Mouse (Mus musculus) midbrain, embryonic 16.5 days (tissue): Measurements from ENCODE around the gene Syt17. TPM values are rescaled to one million over a fixed set of nuclear protein-coding genes. Genes with fewer than 3 reads are reported as not detected.
"Not testable (repeated sequence)": the region's sequence is repeated elsewhere in the genome, so short reads cannot be mapped to it uniquely, and the experiment has no call there.

ENCODE experiments used
- ATAC-seq: fragments of 200-750 bp; cut with Nextera tagmentation; 2 replicates; pipeline ENCODE4 v1.8.0; 2017; ENCODE audit warnings: moderate TSS enrichment
- H3K27ac ChIP-seq: fragments of 300-500 bp; sonication (generic); 2 replicates; pipeline ENCODE4 v1.5.1; 2014; ENCODE audit warnings: mild to moderate bottlenecking, low read length, mixed read lengths
- H3K27me3 ChIP-seq: fragments of 300-500 bp; sonication (generic); 2 replicates; pipeline ENCODE4 v1.6.1; 2014; ENCODE audit warnings: low read depth, low read length, mixed read lengths; ENCODE audit not compliant: control insufficient read depth, insufficient read depth
- H3K36me3 ChIP-seq: fragments of 300-500 bp; sonication (generic); 2 replicates; pipeline ENCODE4 v1.6.1; 2014; ENCODE audit warnings: mild to moderate bottlenecking, low read length, moderate library complexity, mixed read lengths; ENCODE audit not compliant: control insufficient read depth, insufficient read depth
- H3K4me1 ChIP-seq: fragments of 300-500 bp; sonication (generic); 2 replicates; pipeline ENCODE4 v1.6.1; 2014; ENCODE audit warnings: mild to moderate bottlenecking, low read length, mixed read lengths; ENCODE audit not compliant: control insufficient read depth, insufficient read depth
- H3K4me2 ChIP-seq: fragments of 300-500 bp; sonication (generic); 2 replicates; pipeline ENCODE4 v1.6.1; 2014; ENCODE audit warnings: mild to moderate bottlenecking, low read length, mixed read lengths
- H3K4me3 ChIP-seq: fragments of 300-500 bp; sonication (generic); 2 replicates; pipeline ENCODE4 v1.5.1; 2014; ENCODE audit warnings: low read depth, mild to moderate bottlenecking, low read length, moderate library complexity, mixed read lengths
- H3K9ac ChIP-seq: fragments of 300-500 bp; sonication (generic); 2 replicates; pipeline ENCODE4 v1.6.1; 2014; ENCODE audit warnings: low read depth, low read length, mixed read lengths
- H3K9me3 ChIP-seq: fragments of 300-500 bp; sonication (generic); replicated peaks from 2 replicates; pipeline ENCODE4 v1.6.1; 2014; ENCODE audit warnings: mild to moderate bottlenecking, low read length, mixed read lengths; ENCODE audit not compliant: control insufficient read depth, poor library complexity, severe bottlenecking
- WGBS: fragments of 180-500 bp; shearing (Covaris S2); extraction: QIAGEN DNeasy Blood & Tissue Kit; methylation state at CpG from one replicate; pipeline ENCODE4 v1.1.7; 2014; 5-methylcytosine and 5-hydroxymethylcytosine counted together
- polyA plus RNA-seq: library from polyadenylated mRNA; unstranded; fragments of >200 nt; fragmentation: Nextera tagmentation; extraction: Ambion mirVana; gene quantifications from 2 replicates; pipeline ENCODE4 v1.2.1, GENCODE M21; 2015

The Syt17 gene
- polyA plus RNA-seq, 1 experiment from 2014 or later, result 25.9 TPM

DNA sequence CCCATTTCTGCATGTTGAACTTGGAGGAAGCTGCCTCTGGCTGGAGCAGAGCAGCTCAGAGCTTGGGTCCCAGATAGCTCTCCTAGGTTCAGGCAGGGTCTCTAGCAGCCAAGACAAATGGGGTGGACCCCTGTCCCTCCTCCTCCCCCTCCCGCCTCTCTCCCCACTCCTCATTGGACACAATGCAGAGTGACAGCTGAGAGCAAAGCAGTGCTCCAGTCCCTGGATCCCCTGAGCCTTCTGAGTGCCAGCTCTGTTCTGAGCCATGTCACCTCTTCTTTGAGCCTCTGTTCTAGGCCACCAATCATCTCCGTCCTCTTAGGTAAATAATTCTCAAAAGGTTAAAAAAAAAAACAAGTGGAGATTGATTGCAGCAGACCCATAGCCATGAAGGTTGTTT lies 78.3 kb downstream of the Syt17 start:
- no peaks in the 10 kb centered on the region for H3K9me3 ChIP-seq
- no peaks in the 10 kb centered on the region for H3K4me1 ChIP-seq
- WGBS, result 55% methylated on average over 2 of the region's 2 CpGs
- no peaks in the 10 kb centered on the region for H3K27me3 ChIP-seq
- H3K4me2 ChIP-seq, result no peak overlapping the region
- no peak overlapping the region for H3K9ac ChIP-seq
- no peaks in the 10 kb centered on the region for H3K36me3 ChIP-seq
- no peak overlapping the region for H3K27ac ChIP-seq
- no peak for ATAC-seq
- no peak overlapping the region for H3K4me3 ChIP-seq

GRCm38 (mm10) chr7:118365902-118366301 lies 82.1 kb downstream of the Syt17 start:
- H3K9me3 ChIP-seq, result no peaks in the 10 kb centered on the region

DNA sequence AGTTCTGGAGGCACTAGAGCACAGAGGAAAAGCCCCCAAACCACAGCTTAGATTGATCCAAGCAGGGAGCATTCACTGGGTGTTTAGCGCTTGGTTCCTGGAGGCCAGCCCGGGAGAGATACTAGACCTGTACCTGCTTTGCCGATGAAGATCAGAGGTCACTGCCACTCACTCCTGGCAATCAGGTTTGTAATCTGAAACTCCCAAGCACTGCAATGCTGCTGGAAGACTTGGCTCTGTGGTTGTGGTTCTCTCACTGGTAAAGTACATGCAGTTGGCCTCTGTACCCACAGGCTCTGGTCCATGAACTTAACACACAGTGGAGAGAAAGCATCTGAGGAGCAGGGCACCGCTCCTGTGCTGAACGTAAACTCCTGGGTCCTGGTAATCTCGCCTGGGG lies 82.8 kb downstream of the Syt17 start:
- no peak for ATAC-seq
- Histone ChIP-seq H3K4me1 (no peaks in the 10 kb centered on the region), H3K9me3 (no peaks in the 10 kb centered on the region), H3K27me3 (no peaks in the 10 kb centered on the region), H3K9ac (no peak overlapping the region), H3K36me3 (no peaks in the 10 kb centered on the region), H3K4me3 (no peak overlapping the region), H3K27ac (no peak overlapping the region), H3K4me2 (no peak overlapping the region)
- 86% methylated on average over 6 of the region's 6 CpGs for WGBS

More at GRCm38 (mm10) chr7:118365902-118366301, 82.1 kb downstream of the Syt17 start:
- ATAC-seq, result no peak
- no peak overlapping the region for H3K4me3 ChIP-seq
- no peaks in the 10 kb centered on the region for H3K4me1 ChIP-seq
- H3K36me3 ChIP-seq, result no peaks in the 10 kb centered on the region
- WGBS, result 80% methylated on average over 3 of the region's 3 CpGs
- no peak overlapping the region for H3K9ac ChIP-seq
- H3K27ac ChIP-seq, result no peak overlapping the region
- H3K4me2 ChIP-seq, result no peak overlapping the region
- no peaks in the 10 kb centered on the region for H3K27me3 ChIP-seq

GRCm38 (mm10) chr7:118364353-118365007 lies 83.5 kb downstream of the Syt17 start:
- no peaks in the 10 kb centered on the region for H3K9me3 ChIP-seq
- ATAC-seq, result no peak
- H3K36me3 ChIP-seq, result no peaks in the 10 kb centered on the region
- H3K27me3 ChIP-seq, result no peaks in the 10 kb centered on the region
- H3K9ac ChIP-seq, result no peak overlapping the region
- WGBS, result 33% methylated on average over 7 of the region's 7 CpGs
- H3K4me3 ChIP-seq, result no peak overlapping the region
- H3K4me2 ChIP-seq, result no peak overlapping the region
- H3K27ac ChIP-seq, result no peak overlapping the region
- H3K4me1 ChIP-seq, result no peaks in the 10 kb centered on the region

GRCm38 (mm10) chr7:118363587-118364233 lies 84.3 kb downstream of the Syt17 start:
- no peak for ATAC-seq
- 86% methylated on average over 6 of the region's 6 CpGs for WGBS
- no peaks in the 10 kb centered on the region for H3K9me3 ChIP-seq

DNA sequence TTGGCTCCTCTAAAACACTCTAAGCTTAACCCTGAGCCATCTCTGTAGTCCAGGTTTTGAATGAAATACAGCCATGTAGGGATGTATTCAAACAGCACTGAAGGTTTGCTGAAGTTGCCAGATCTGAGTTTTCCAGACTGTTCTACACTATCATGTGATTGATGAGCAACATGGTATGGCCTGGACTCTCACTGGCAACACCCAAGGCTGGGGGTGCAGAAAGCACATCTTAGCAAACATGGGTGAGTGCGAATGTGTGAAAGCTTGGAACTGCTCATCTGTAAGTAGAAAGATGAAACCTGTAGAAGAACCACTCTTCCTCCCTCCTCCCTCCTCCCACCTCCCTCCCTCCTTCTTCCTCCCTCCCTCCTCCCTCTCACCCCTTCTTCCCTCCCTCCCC lies 85.1 kb downstream of the Syt17 start:
- no peak overlapping the region for H3K9ac ChIP-seq
- H3K9me3 ChIP-seq, result no peaks in the 10 kb centered on the region
- H3K36me3 ChIP-seq, result no peaks in the 10 kb centered on the region
- no peak overlapping the region for H3K4me3 ChIP-seq
- ATAC-seq, result no peak
- H3K27me3 ChIP-seq, result no peaks in the 10 kb centered on the region
- no peak overlapping the region for H3K27ac ChIP-seq
- 100% methylated on average over 1 of the region's 1 CpGs for WGBS
- no peak overlapping the region for H3K4me2 ChIP-seq
- H3K4me1 ChIP-seq, result no peaks in the 10 kb centered on the region

More at GRCm38 (mm10) chr7:118363587-118364233, 84.3 kb downstream of the Syt17 start:
- Histone ChIP-seq H3K4me3 (no peak overlapping the region), H3K27me3 (no peaks in the 10 kb centered on the region), H3K4me2 (no peak overlapping the region), H3K9ac (no peak overlapping the region), H3K36me3 (no peaks in the 10 kb centered on the region), H3K27ac (no peak overlapping the region), H3K4me1 (no peaks in the 10 kb centered on the region)

GRCm38 (mm10) chr7:118362258-118362657 lies 85.8 kb downstream of the Syt17 start:
- ATAC-seq, result no peak
- no peaks in the 10 kb centered on the region for H3K27me3 ChIP-seq
- WGBS, result 63% methylated on average over 3 of the region's 3 CpGs
- H3K4me1 ChIP-seq, result no peaks in the 10 kb centered on the region
- H3K9me3 ChIP-seq, result no peaks in the 10 kb centered on the region
- H3K4me2 ChIP-seq, result no peak overlapping the region
- no peak overlapping the region for H3K4me3 ChIP-seq
- H3K9ac ChIP-seq, result no peak overlapping the region
- H3K27ac ChIP-seq, result no peak overlapping the region
- no peaks in the 10 kb centered on the region for H3K36me3 ChIP-seq

GRCm38 (mm10) chr7:118358977-118359376 lies 89.0 kb downstream of the Syt17 start:
- H3K9ac ChIP-seq, result no peak overlapping the region
- 53% methylated on average over 3 of the region's 3 CpGs for WGBS
- no peaks in the 10 kb centered on the region for H3K4me1 ChIP-seq
- no peak for ATAC-seq
- no peaks in the 10 kb centered on the region for H3K36me3 ChIP-seq
- no peak overlapping the region for H3K27ac ChIP-seq
- H3K4me3 ChIP-seq, result no peak overlapping the region
- H3K9me3 ChIP-seq, result no peaks in the 10 kb centered on the region
- no peaks in the 10 kb centered on the region for H3K27me3 ChIP-seq
- H3K4me2 ChIP-seq, result no peak overlapping the region

- not testable (repeated sequence) for H3K4me3 ChIP-seq, ATAC-seq, H3K27me3 ChIP-seq, H3K9me3 ChIP-seq, H3K36me3 ChIP-seq, H3K9ac ChIP-seq, H3K4me1 ChIP-seq, H3K27ac ChIP-seq, H3K4me2 ChIP-seq
- WGBS, result 79% methylated on average over 8 of the region's 8 CpGs
Measured at GRCm38 (mm10) chr7:118356410-118357005, 91.5 kb downstream of the Syt17 start.
